Mouse (Mus musculus) thymus, postnatal 25 days (tissue): ENCODE measurements around the gene Srpk2.
"Not testable (repeated sequence)": the region's sequence is repeated elsewhere in the genome, so short reads cannot be mapped to it uniquely, and the experiment has no call there.

ENCODE experiments used
- DNase-seq: peaks from one replicate; pipeline ENCODE4 v3.0.0; 2022

Srpk2 gene

GRCm38 (mm10) chr5:23604036-23604705, 80.2 kb downstream of the Srpk2 start:
- peak; percentile 55 for DNase-seq

- DNase-seq = no peak
These were observed 84.5 kb downstream of the Srpk2 start for GRCm38 (mm10) chr5:23599750-23600537.

- no peak for DNase-seq
These were observed 85.2 kb downstream of the Srpk2 start for GRCm38 (mm10) chr5:23599171-23599570.

GRCm38 (mm10) chr5:23598491-23598890, 85.9 kb downstream of the Srpk2 start:
- no peak for DNase-seq

GRCm38 (mm10) chr5:23597999-23598398, 86.4 kb downstream of the Srpk2 start:
- no peak for DNase-seq

GRCm38 (mm10) chr5:23597260-23597864, 87.1 kb downstream of the Srpk2 start:
- DNase-seq = no peak

GRCm38 (mm10) chr5:23596326-23596965, 88.0 kb downstream of the Srpk2 start:
- DNase-seq = no peak

GRCm38 (mm10) chr5:23590298-23590697, 94.1 kb downstream of the Srpk2 start:
- not testable (repeated sequence) for DNase-seq

GRCm38 (mm10) chr5:23587614-23588013, 96.8 kb downstream of the Srpk2 start:
- no peak for DNase-seq

- DNase-seq = no peak
These were observed 97.6 kb downstream of the Srpk2 start for GRCm38 (mm10) chr5:23586531-23587453.

- DNase-seq = no peak
These were observed 102.8 kb downstream of the Srpk2 start for GRCm38 (mm10) chr5:23581484-23582060.

GRCm38 (mm10) chr5:23579120-23579880, 105.1 kb downstream of the Srpk2 start:
- DNase-seq = no peak

- DNase-seq = no peak
These were observed 106.0 kb downstream of the Srpk2 start for GRCm38 (mm10) chr5:23578322-23578957.

GRCm38 (mm10) chr5:23577847-23578246, 106.6 kb downstream of the Srpk2 start:
- DNase-seq = no peak

- no peak for DNase-seq
These were observed 107.9 kb downstream of the Srpk2 start for GRCm38 (mm10) chr5:23576336-23577094.

- no peak for DNase-seq
These were observed 110.5 kb downstream of the Srpk2 start for GRCm38 (mm10) chr5:23573942-23574341.

GRCm38 (mm10) chr5:23568188-23568587, 116.2 kb downstream of the Srpk2 start:
- DNase-seq = no peak

GRCm38 (mm10) chr5:23566382-23566781, 118.0 kb downstream of the Srpk2 start:
- no peak for DNase-seq

GRCm38 (mm10) chr5:23562278-23563060, 121.9 kb downstream of the Srpk2 start:
- no peak for DNase-seq
